Mouse (Mus musculus): ENCODE measurements around the gene Ankrd44.

The Ankrd44 gene

DNA sequence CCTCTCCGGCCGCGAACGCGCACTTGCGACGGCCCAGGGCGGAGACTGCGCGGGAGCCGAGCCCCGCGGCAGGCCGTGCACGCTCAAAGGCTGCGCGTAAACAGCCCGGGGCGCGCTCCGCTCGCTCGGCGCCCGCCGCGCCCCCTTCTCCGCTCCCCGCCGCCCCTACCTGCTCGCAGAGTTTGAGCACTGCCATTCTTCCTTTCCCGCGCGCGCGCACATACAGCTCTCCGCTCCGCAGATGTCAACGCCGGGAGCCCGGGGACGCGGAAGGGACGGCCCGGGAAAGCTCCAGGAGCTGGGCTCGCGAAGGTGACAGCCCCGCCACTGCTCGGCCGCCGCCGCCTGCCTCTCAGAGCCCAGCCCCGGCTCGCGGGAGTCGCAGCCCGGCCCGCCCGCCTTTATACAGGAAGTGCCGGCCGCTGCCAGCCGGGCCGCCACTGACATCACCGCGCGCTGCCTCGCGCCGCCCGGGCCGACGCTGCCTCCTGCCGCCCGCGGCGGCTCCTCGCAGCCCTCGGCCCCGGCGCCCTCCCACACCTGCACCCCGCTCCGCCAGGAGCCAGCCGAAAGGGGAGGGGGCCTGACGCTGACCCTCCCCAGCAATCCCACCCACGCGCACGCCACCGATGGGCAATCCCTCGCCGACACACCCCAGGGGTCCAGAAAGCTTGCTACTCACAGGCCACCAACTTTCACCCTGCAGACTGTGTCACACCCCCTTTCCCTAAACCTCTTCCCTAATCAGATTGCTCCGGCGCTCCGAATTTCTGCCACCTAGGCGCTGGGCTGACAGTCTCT lies at the start of gene Ankrd44:
Ankrd44 (minus strand) TSS at position 417 of the 801 bp plus-strand sequence.
- DNase-seq: peak; percentile 99

DNA sequence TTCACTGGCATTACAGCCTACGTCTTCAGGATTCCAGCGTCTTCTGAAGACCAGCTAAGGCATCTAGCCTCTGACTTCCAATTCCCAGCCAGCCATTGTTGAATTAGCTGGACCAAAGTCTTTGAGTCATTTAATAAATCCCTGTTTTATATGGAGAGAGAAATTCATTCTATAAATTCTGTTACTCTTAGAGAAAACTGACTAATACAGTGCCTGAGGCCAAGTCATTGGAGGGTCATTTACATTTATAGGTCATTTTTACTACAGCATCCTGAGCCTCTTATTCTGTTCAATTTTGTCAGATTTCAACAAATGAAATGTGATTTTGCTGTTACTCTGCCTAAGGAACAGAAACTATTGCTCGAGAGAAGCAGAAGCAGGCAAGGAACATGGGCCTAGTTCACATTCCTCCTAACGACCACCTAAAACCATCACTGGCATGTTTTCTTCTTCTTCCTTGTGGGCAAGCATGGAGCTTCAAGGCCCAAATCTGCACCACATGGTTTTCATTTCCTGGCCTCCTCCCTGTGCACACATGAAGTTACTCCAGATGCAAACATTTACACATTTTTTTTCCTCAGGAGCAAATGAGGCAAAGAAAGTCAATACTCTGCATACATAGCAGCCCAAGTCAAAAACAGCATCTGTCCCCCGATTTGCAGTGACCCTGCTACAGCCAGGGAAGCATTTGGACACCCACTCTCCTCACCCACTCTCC lies 45.7 kb upstream of the Ankrd44 start:
- no peak for DNase-seq

- peak; percentile 72 for DNase-seq
Observed at GRCm38 (mm10) chr1:54966858-54967257, 40.7 kb upstream of the Ankrd44 start.

DNA sequence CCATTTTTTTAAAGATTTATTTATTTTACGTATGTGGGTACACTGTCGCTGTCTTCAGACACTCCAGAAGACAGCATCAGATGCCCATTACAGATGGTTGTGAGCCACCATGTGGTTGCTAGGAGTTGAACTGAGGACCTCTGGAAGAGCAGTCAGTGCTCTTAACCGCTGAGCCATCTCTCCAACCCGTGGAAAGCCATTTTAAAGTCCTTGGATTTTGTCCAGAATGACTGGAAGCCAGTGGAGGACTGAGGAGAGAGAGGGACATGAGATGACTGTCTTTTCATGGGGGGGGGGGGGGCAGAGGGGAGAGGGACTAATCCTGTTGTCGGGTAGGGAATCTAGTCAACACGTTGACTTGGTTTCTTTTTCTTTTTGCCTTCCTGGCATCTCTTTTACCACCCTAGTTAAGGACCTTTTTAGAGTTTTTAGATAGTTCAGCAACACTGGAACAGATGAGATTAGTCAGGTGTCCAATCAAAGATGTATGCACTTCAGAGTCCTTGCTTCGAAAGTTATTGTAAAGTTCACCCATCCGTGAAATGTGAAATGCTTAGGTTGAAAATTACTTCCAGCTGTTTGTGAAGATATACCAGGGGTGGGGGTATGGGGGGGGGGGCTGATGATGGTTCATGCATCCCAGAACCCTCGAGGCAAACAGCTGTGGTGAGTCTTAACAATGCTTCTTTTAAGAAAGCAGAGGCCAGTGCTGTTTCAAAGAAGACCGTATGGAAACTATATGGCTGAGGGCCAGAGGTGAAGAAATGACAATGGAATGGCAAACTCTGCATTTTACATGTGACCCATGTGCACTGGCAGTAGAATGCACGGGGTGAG lies 39.2 kb upstream of the Ankrd44 start:
- DNase-seq: no peak

DNA sequence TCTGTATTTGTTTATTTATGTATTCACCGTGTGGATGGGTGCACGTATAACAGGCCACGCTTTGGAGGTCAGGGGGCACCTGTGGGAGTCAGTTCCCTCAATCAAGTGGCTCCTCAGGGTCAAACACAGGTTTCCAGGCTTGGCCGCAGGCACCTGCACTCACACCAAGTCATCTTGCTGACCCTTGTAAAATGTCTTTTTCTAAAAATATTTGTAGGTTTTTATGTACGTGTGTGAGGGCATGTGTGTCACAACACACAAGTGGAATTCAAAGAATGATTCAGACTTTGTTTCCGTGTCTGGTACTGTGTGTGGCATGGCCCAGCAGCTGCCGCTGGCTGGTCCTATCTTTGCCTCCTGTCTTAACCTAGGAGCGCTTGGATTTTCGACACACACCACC lies 35.5 kb upstream of the Ankrd44 start:
- DNase-seq: peak; percentile 70

- peak; percentile 69 for DNase-seq
Observed at GRCm38 (mm10) chr1:54960613-54961165, 34.5 kb upstream of the Ankrd44 start.

- DNase-seq: peak; percentile 11
Observed at GRCm38 (mm10) chr1:54958525-54958924, 32.3 kb upstream of the Ankrd44 start.

DNA sequence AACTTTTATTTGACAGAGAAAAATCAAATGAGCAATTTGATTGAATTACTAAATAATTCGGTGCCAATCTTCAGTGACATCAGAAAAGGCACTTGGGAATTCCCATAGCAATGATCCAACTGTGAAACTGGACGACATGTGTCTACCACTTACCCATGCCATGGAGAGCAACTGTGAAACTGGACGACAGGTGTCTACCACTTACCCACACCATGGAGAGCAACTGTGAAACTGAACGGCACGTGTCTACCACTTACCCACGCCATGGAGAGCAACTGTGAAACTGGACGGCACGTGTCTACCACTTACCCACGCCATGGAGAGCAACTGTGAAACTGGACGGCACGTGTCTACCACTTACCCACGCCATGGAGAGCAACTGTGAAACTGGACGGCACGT lies 30.8 kb upstream of the Ankrd44 start:
- DNase-seq: peak; percentile 35

DNA sequence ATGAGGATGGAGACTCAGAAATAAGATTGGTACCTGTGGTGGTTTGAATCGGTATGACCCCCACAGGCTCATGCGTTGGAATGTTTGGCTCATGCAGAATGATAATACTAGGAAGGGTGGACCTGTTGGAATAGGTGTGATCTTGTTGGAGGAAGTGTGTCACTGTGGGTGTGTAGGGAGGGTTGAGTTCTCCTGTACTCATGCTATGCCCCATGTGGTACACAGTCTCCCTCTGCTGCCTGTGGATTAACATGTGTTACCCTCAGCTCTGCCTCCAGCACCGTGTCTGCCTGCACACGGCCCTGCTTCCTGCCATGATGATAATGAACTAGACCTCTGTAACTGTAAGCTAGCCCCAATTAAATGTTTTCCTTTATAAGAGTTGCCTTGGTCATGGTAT lies 28.7 kb upstream of the Ankrd44 start:
- peak; percentile 78 for DNase-seq

DNA sequence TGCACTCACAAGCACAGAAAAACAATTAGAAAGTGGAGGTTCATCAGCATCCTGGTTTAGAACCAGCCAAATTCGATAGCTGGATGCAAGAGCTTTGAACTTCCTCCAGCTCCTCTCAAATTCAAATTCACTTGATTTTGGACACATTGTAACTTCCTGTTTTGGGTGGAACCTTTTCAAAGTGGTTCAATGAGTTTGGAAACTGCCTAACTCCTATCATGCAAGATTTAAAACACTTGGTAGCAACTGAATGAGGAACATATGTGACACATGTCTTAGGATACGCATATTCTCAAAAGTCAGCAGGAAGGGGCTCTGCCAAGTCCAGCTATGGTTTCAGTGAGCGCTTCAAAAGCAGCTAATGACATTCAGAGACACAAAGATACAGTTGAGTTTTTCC lies 18.5 kb upstream of the Ankrd44 start:
- DNase-seq: peak; percentile 21

DNA sequence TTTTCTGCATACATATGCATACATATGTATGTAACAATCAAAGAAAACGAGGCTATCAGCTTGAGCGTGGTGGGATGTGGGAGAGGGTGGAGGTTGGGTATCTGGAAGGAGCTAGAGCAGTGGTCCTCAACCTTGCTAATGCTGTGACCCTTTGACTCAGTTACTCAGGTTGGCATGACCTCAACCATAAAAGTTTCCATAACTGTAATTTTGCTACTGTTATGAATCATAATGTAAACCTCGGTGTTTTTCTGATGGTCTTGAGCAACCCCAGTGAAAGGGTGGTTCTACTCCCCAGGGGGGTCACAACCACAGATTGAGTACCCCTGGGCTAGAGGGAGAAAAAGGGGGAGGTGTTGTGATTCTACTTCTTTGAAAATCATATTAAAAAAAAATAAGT lies 9.3 kb upstream of the Ankrd44 start:
- DNase-seq: peak; percentile 70

DNA sequence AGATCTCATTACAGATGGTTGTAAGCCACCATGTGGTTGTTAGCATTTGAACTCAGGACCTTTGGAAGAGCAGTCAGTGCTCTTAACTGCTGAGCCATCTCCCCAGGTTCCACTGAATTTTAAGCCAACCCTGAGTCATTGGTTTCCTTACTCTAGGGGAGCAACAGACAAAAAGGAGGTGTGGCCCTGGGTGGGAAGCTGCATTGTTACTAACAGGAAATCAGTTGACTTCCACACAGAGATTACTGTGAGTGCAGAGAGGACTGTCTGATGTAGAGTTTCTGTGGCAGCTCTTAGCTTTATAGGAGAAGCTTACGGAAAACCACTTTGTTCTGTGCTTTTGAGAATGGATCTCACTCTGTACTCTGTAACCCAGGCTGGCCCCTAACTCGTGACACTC lies 8.7 kb upstream of the Ankrd44 start:
- DNase-seq: peak; percentile 87

- no peak for DNase-seq
Observed at GRCm38 (mm10) chr1:54933646-54934045, 7.5 kb upstream of the Ankrd44 start.

DNA sequence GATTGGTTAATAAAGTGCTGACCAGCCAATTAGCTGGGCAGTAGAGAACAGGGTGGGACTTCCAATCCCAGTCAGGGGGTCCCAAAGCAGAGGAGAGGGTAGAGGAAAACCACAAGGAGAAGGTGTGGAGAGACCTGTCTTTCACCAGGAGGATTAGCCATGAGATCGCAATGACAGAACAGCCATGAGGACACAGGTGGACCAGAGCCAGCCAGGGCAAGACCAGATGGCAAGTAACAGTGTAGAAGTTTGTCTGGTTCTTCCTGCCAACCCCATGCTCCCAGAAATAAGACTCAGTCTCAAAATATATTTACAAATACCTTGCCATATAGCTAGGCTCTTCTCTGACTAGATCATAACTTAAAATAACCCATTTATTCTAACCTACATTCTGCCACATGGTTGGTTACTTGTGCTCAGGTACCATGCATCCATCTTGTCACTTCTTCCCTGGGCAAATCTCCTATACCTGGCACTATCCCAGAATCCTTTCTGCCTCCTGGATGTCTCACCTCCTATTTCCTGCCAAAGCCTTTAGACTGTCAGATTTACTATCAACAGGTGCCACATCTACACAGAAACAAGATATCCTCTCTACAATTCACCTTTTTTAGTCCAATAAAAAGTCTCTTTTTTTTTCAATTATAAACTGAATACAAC lies 6.4 kb upstream of the Ankrd44 start:
- peak; percentile 39 for DNase-seq

DNA sequence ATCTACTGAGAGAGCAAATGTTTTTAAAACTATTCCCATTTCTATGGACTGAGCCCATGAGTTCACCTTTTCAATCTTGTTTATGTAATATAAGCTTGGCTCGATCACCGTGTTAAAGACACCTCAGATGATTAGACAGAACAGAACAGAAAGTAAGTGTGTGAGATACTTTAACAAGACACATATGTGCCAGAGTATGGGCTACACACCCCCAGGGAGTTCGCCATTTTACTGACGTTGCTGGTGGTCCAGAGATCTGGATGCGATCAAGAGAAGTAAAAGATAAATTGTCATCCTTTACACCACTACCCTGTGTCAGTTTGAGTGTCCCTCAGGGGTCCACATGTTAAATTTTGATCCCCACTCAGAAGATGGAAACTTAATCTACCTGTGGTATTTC lies 5.0 kb upstream of the Ankrd44 start:
- DNase-seq: peak; percentile 34

DNA sequence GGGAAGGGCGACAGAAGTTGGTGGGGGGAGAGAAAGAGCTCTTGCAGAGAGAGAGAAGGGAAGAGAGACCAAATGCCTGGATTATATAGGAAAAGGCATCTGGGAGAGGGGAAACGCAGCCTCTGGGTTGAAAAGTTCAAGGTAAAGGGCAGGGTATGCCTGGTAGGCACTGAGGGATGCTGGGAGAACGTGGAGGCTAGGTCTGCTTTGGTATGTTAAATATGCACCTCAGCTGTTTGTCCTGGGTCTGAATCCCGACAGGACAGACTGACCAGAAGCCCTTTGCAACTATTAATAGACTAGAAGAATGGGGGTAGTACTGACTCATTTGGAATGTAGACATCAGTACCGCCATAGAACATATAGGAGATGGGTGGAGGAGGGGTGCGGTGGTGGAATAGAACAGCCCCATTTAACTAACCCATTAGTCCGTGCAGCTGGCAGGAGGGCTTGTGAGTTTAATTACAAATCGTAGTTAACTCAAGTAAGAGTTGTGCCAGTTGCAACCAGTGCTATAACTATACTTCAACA lies 4.5 kb upstream of the Ankrd44 start:
- DNase-seq: peak; percentile 80

- peak; percentile 96 for DNase-seq
Observed at GRCm38 (mm10) chr1:54925451-54925934, 694 bp downstream of the Ankrd44 start.

GRCm38 (mm10) chr1:54924760-54925159 lies 1.4 kb downstream of the Ankrd44 start:
- peak; percentile 46 for DNase-seq

DNA sequence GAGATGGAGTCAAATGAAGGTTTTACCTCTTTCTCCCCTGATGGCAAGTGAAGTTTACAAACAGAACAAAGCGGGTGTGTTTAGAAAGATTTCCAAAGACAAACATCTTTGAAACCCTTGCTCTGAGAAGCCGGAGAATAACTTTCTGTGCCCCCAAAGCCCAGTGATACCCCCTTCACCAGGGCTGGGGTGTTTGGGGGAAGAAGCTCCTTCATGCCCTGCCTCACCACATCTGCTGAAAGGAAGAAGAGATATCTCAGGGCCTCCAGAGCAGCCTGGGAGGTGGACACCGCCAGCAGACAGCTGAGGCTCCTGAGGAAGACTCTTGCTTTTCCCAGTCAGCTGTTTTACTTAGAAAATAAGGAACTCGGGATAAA lies 1.9 kb downstream of the Ankrd44 start:
- peak; percentile 89 for DNase-seq

DNA sequence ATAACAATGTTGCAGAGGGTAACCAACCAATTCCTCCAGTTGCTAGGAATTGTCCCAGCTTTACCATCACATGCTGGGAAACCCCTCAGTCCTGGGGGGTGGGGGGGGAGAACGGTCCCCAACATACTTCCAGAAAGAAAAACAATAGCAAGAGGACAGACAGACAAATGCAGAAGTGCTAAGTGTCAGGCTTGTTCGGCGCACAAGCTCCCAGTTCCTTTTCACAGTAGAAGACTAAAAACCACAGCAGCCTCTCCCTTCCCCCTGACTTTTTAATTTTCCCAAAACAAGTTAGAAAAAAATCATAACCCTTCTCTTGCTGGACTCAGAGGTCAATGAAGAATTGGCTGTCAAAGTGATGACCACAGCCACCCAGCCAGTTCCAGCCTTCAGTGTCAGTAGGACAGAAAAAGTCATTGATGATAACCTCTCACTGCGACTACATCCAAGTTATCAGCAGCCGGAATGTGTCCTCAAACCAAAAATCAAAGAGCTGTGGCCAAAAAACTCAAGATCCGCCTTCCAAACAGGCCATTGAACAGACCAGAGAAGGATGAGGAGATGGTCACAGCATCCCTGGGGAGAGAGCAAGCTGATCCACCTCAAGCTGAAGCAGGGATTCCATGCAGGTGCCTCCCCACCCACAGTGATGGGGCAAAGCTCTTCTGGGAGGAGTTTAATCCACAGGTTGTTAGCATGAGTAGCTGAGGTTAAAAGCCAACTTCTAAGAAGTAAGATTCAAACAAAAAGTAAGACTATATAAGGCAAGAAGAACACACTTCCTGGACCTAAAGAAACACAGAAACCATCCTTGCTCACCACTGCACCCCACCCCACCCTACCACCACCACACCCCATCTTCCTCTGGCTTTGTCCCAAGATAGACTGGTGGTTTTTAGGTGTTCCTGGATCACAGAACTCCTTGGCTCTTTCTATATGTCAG lies 2.5 kb downstream of the Ankrd44 start:
- DNase-seq: peak; percentile 91

- peak; percentile 91 for DNase-seq
Observed at GRCm38 (mm10) chr1:54922707-54923106, 3.5 kb downstream of the Ankrd44 start.

All from heart, adult 11 months (tissue).